Mouse (Mus musculus): ENCODE data around the gene Plcxd1.

DNA sequence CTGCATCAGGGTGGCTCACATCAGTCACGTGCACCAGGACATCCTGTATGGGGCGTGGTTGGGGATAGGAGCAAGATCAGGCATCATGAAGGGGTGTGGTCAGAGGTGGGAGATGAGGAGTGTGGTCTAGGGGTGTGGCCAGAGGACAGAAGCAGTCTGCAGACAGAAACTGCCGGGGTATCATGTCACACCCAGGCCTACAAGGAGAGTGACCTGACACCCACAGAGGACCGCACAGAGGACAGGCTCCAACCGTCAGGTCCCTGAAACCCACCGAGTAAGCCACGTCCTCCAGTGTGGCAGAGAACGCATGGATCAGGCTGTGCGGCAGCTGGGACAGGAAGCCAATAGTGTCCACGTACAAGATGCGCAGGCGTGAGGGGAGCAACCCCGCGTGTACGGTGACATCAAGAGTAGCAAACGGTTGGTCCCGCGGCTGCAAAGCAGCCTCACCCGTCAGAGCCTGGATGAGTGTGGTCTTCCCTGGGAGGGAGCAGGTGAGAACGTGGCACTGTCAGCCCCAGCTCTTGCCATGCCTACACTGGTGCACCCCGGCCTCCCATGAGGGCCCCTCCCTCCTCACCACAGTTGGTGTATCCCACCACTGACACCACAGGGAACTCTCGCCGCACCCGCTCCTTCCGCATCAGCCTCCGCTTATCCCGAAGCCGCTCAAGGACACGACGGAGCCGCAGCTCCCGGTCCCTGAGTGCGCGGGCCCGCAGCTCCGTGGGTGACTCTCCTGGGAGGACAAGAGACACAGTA lies 5.0 kb downstream of the Plcxd1 start:
- TF ChIP-seq POLR2A (IDR thresholded peaks at IDR 0.05; ENCODE audit: low read depth, low read length), result no peak
- TF ChIP-seq CTCF (IDR thresholded peaks at IDR 0.05; ENCODE audit: extremely low read depth, insufficient read depth, insufficient read length, insufficient replicate concordance), result no peak

Data from spleen, adult 2 months (tissue).